Mouse (Mus musculus) fibroblast of lung, adult 2 months (primary cell): ENCODE data around the gene Cenpx.
A peak's percentile ranks its signal among the peaks of the same experiment; 100 is the strongest.
"Not testable (repeated sequence)": the region's sequence is repeated elsewhere in the genome, so short reads cannot be mapped to it uniquely, and the experiment has no call there.

Experiments used
- DNase-seq: peaks from one replicate; pipeline ENCODE4 v3.0.0-alpha.2; 2011; ENCODE audit warnings: low read depth

Gene Cenpx

DNA sequence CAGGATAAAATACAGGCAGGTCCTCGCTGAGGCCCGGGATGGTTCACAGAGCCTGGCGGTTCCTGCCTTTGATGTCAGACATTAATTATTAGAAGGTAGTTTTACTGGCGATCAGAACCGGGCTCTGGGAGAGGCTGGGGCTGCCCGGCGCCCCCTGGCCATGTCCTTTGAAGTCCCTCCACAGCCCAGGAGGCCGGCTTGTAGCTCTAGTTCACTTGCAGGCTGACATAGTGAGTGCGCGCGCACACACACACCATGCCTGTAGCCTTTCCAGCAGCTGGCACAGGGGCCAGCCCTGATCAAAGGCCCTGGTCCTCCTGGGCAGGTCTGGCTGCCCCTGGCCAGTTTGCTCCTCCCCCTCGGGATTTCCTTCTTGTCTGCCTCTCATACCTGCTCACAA, 17.9 kb downstream of the Cenpx start:
- no peak for DNase-seq

DNA sequence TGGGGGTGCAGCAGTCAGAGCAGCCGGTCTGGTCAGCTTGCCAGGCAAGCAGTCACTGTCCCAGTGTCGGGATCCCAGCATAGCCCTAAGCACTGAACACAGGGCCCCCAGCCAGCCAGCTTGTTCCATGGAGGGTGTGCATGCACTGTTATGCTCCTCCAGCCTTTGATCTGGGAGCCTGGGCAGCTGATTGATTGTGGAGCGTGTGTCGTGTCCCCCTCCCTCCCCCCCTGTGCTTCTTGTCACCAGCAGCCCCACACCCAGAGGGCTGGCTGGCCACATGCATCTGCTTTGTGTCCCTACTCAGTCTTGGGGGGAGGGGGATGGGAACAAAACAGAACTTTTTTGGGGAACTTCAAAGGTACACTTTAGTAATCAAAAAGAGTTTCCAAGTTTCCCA, 18.4 kb downstream of the Cenpx start:
- no peak for DNase-seq

DNA sequence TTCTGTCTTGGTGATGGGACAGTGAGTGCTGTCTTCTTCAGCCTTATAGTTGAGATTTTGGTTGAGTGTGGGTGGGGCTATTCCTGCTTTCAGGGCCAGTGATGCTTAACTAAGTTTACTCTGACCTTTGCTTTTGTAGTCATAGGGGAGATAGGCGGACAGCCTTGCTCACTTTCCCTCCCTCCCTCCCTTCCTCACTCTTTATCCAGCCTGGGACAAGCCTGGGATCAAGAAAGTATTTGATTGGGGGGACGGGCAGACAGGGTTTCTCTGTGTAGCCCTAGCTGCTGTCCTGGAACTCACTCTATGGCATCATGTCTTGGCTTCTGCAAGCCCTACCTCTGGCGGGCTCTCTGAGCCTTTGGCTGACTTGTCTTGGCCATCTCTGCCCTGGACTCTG, 20.1 kb downstream of the Cenpx start:
- no peak for DNase-seq

DNA sequence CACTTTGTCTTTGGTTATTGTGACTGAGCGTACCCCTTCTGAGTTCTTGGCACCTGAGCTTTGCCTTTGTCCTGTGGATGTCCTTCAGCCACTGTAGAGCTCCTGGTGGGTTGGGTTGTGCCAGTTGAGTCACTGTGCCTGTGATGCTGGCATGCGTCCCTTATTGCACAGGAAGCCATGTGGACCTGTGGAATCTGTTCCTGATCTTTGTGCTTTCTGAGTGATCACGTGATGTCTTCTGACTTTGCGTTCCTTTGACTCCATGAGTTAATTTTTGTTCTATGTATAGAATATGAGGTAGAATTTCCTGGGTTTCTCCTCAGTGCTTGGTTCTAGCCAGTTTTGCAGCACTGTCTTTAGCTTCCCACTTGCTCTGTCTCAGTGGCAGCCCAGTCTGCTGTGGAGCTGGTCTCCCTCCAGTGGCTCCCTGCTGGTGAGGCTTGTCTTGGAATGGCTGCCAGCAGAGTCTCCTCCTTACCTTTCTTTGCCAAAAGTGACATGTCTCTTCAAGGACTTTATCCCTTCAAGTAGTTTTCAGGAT, 21.0 kb downstream of the Cenpx start:
- no peak for DNase-seq

DNA sequence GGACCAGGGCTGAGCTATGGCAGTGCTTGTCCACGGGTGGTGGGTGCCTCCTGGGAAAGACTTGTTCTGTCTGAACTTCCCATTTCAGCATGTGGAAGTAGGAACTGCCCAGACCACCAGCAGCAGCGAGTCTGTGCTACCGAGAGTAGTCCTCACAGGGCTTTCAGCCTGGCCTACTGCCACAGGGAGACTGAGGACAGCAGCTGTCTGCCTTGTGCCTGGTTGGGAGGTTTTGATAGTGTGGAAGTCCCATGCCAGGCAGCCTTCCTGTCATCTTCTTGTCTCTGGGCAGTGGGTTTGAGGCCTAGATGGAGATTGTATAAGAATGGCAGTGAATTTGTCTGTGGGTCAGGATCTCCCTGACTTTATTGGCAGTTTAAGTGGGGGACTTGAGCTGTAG, 24.2 kb downstream of the Cenpx start:
- no peak for DNase-seq

DNA sequence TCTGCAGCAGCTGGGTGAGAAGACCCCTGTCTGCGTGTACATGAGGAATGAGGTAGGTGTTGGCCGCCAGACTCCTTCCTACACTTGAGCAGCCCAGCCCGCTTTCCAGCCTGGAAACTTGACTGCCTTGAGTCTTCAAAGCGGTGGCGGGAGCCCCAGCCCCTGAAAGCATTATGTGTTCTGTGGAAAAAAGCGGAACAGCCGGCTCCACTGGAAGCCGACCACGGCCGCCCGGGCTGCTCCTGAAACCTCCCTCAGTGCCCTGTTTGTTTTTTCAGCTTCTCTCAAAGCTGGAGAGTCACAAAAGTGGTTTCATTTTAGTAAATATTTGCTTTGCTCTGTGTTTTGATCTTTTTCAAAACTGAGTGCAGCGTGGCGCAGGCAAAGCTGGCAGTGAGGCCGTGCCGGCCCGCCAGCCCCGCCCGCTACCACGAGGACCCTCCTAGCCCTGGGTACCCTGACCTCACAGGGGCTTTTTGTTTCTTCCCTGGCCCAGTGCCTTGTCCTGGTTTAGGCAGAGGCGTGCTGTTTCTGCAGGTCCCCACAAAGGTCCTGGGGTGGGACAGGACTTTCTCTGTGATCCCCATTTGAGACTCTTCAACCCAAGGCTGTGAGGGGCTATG, 26.8 kb downstream of the Cenpx start:
- no peak for DNase-seq

DNA sequence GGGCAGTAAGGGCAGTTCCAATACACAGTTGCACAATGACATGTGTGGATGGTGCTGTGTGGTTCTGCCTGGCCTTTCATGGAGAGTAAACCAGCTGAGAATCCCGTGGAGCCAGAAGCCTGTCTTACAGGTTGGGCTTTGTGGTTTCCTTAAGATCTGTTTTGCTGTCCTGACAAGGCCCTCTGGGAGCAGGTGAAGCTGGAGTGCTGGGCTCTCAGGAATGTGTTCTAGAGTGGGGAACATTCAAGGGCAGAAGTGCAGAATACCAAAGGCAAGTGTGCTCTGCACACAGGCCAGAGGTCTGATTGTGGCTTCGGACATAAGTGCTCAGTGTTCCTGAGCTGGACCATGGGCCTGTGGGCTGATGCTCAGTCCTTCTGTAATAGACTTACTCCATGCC, 28.9 kb downstream of the Cenpx start:
- DNase-seq = no peak

DNA sequence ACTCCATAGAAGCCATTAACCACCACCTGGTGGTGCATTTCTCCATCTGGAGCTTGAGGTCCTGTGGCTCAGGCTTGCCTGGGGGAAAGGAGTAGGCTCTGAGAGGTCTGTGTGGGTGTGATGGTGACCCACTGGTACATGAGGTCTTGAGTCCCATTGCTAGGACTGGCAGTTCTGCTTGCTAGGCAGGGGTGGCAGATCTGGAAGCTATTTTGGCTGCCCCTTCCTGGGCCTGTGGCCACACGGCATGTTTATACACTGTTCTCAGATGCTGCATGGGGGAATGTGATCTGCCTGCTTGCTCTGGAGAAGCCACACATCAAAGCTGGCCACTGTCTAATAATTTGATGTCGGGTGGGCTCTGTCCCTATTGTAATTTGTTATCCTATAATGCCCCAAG, 29.5 kb downstream of the Cenpx start:
- no peak for DNase-seq

DNA sequence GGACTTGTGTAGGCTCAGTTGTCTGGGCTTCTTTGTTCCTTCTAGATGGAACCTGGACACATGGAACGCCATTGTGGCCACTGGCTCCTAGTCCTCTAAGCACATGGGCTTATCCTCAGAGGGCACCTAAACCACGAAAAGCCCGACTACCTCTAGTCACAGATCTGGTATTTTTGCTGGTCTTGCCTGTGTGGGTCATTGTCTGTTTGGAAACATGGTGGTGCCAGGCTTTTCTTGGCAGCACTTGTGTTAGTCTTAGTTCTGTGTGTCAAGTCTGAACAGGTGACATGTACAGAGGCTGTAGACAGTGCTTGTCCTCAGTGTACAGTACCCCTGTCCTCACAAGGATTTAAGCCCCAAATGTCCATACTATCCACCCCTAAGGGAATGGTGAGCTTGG, 30.0 kb downstream of the Cenpx start:
- no peak for DNase-seq

DNA sequence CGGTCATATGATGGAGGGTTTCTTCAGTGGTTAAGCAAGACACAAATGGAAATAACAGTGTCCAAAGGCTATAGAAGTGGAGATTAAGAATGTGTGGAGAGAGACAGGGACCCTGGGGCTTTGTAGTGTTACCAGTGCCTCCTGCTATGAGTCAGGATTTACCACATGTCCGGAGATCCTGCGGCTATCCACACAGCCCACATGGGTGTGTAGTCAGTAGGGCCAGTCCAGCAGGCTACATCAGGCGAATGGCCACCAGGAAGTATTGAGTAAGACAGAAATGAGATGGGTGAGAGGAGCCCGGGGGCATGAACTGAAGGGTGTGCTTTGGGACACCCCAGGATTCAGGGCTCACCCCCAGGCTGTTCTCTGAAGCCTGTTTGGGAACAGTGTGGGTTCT, 30.9 kb downstream of the Cenpx start:
- no peak for DNase-seq

DNA sequence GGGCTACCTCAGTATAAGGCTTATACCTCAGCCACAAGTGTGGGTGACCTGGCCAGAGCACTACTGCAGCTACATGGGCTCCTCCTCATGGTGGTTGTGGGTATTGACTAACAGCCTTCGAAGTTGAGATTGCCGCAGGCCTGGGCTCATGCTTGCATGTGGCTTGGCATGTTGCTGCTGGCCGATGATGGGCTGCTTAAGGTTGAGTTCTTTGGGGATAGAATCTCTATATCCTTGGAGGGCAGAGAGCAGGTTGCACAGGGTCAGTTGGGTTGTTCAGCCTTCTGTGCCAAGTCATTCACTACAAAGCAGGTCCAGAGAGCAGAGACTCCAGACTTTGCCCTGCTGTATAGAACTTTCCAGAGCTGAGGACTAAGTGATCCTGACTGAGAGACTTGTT, 33.6 kb downstream of the Cenpx start:
- DNase-seq = no peak

DNA sequence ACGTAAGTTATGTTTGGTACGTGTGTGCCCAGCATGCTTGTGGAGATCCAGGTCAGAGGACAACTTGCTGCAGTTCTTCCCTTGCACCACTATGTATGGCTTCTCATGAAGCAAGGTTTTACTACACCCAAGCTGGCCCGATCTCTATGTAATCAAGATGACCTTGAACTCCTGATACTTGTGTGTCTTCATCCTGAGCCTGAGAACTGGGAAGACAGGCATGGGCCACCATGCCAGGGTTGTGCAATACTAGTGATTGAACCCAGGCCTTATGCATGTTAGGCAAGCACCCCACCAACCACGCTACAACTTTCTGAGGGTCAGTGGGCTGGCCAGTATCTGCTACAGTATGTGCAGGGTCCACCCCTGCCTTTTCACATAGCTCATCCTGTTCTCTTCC, 36.6 kb downstream of the Cenpx start:
- DNase-seq = no peak

DNA sequence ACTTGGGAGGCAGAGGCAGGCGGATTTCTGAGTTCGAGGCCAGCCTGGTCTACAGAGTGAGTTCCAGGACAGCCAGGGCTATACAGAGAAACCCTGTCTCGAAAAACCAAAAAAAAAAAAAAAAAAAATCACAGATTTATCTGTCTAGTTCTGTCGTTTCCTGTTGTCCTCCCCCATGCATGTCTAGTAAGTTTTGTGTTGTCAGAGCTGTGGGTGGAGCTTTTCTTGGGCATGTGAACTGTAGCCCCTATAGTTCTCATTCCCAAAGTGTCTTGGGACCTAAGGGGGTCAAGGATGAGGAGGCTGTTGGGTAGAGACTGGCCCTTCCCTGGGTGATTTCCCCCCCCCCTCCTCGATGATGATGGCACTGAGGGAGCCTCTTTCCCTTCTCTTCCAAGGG, 37.7 kb downstream of the Cenpx start:
- not testable (repeated sequence) for DNase-seq

DNA sequence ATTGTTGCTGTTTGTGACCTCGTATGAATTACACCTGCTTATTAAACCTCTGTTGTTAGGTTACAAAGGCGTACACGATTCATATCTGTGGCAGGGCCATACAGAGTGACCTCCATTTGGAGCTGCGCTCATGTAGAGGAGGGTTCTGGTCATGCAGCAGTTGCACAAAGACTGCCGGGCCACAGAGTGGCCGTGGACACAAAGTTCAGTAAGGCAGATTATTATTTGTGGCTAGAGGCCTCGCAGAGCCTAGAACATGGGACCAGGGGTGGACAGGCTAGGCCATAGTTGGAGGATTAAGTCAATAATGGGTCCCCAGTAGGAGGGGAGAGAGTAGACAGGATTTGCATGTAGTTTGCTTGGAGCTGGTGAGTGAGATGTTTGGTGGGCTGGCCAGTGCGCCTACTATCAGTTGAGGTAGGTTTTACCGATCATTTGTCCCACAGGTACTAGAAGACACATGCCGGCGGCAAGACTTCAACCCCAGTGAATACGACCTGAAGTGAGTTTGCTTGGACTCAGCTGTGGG, 39.9 kb downstream of the Cenpx start:
- no peak for DNase-seq

DNA sequence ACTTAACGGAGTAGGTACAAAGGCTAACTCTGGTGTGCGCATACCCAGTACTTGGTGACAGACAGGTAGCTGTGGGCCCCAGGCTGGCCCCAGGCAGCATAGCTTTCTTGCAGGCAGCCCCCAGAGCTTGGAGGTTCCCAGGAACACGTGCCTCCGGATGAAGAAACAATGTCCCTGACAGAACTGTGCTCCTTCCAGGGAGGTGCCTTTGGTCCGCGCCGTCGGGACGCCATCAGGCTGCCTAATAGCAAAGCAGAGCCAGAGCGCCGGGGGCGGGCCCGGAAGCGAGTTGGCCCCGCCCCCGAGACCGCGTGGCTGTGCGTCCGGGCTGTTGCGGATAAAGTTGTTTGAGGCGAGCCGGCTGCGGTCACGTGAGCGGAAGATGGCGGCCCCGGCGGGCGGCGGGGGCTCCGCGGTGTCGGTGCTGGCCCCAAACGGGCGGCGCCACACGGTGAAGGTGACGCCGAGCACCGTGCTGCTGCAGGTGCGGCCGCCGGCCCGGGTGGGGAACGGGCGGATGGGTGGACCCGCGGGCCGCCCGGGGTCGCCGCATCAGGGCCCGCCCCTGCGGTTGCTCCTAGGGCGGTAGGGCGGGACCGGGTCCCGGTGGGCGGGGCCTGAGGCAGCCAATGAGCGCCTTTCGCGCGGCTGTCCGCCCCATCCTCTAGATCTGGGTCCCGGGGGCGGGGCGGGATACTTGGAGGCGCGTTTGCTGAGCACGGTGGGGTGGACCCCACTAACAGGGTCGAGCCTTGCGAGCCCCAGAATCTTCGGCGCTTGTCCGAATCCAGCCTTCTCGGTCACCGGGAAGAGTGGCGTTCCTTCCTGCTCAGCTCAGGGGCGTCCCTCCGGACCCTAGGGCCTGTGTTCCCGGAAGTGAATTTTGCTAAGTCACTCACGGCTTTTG, 40.6 kb downstream of the Cenpx start, which contains the start of gene Aspscr1:
TSS of gene Aspscr1 (plus strand) at position 287 of the 907 bp plus-strand sequence.
- DNase-seq = peak; percentile 85

DNA sequence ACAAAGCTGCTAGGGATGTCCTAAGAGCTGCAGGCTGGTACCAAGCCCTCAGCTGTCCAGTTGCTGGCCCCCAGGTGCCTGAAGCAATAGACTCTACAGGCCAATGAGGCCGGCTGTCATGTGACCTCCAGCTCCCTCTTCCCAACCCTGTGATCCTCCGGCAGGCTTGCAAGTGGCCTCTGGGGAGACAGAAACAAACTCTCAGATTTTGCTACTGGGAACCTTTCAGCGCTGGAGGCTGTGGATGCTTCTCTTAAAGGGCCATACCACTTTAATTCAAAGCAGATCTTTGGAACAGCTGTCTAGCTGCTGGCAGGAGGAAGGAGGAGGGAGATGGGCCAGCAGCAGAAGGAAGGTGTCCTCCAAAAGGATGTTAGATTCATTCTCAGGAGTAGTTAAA, 46.9 kb downstream of the Cenpx start:
- no peak for DNase-seq

DNA sequence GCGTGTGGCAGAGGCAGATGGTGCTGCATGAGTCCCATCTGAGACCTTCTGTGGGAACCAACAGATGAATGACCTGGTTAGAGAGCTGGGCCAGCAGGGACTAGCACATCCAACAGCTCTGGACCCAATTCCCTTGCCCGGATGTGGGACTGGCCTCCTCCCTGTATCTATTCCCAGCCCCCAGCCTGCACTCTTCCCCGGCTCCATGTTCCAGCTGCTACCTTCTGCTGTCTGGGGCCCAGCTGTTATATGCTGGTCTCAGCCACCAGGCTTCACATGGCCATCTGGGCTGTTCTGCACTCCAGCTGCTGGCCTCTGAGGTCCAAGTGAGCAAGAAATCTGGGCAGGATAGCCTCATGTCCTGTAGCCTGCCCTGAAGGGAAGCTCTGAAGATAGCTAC, 48.1 kb downstream of the Cenpx start:
- DNase-seq = no peak

DNA sequence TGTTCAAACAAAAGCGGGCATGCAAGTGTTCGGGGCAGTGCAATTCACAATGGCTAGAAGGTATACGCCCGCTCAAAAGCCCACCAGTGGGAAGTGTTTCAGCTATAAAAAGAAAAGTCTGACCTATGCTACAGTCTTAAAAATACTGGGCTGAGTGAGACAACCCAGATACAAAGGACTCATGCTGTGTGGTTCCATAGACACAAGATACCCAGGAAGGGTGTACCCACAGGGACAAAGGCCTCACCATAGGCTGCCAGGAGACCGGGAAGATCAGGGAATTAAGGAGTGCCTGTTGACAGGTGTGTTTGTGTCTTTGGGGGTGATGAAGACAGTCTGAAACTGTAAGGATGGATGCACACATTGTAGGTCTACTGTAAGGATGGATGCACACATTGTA, 49.8 kb downstream of the Cenpx start:
- DNase-seq = no peak

DNA sequence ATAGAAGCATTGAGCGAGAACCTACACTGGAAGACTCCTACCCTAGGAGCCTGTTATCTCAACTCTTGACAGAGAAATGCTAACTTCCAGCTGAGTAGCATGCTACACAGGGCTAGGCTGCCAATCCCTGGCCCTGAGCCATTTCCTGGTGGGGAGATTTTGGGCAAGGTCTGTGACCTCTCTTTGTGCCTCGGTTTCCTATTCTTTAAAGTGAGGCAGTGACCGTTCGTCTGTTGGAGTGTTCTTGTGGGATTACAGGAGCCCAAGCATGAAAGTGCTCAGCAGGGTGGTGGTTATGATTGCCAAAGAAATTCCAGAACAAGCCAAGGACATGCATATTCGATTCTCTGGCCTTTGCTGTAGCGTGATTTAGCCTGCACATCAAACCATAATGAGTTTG, 50.8 kb downstream of the Cenpx start:
- DNase-seq = no peak

DNA sequence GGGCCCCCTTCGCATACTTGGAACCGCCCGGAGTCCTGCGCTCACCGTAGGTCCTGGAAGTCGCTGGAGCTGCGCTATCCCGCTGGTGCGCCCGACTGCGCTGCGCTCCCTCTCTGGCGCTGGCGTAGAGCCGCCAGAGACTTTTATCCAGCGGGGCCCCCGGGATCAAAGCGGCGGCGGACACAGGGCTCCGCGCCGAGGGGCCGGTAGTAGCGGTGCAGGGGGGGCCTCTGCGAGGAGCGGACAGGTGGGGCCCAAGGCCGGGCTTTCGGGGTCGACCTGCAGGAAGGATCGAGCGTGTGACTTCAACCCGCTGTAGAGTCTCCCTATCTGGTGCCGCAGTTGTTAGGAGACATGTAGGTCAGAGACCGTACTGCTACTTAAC, 52.5 kb downstream of the Cenpx start, which contains the start of gene Notum:
TSS of gene Notum (minus strand) at position 100 of the 385 bp plus-strand sequence.
- DNase-seq = no peak
